Comparison of ENCODE assay signal across 9 mouse cellular contexts in genomic region chr19:59166879-59167278, GRCm38 (mm10). TPM values are rescaled to one million over a fixed set of nuclear protein-coding genes. Genes with fewer than 3 reads are reported as not detected.
DNase-seq lines count a peak whose midpoint lies in the region; ATAC-seq and TF ChIP-seq lines count a peak whose summit lies in the region.
"Had no signal": no experiment of that assay in that cellular context is flagged by ENCODE, and none has a peak within 500 bp of the region (broad histone marks: within the 10 kb centered on the region; RNA-seq: fewer than 3 reads in every experiment).

No protein-coding gene starts in this region.

- DNase-seq in kidney, postnatal 0 days (ENCODE audit: low spot score) = no peak
- no peak for DNase-seq in kidney, adult 11 months
- DNase-seq in forebrain, embryonic 10.5 days (ENCODE audit: extremely low spot score, low spot score) = peak; percentile 74
- no peak for DNase-seq in adrenal gland, postnatal 4 days (ENCODE audit: low spot score in 2 of 2)
- no peak for DNase-seq in natural killer cell, adult 2 months (ENCODE audit: low spot score in 2 of 2)
- DNase-seq in T-cell, adult 2 months (ENCODE audit: low spot score) = no peak
- DNase-seq: lung, postnatal 14 days had no signal

- TF ChIP-seq POLR2A in olfactory bulb, adult 2 months (IDR thresholded peaks at IDR 0.05; ENCODE audit: insufficient read depth, low read depth, low read length) = no peak

- H3K4me1 ChIP-seq in kidney, postnatal 0 days (replicated peaks; ENCODE audit: insufficient read depth, low read length) = peaks cover 15% of the 10 kb centered on the region
- peaks cover 84% of the 10 kb centered on the region for H3K4me1 ChIP-seq in forebrain, embryonic 10.5 days
- H3K4me1 ChIP-seq in limb, embryonic 13.5 days = peaks cover 34% of the 10 kb centered on the region
- H3K4me1 ChIP-seq in olfactory bulb, adult 2 months (ENCODE audit: control insufficient read depth, insufficient read depth, low read length) = peaks cover 28% of the 10 kb centered on the region

- no peak for ATAC-seq in kidney, postnatal 0 days (replicated peaks; ENCODE audit: low FRiP score, low read depth)
- no peak for ATAC-seq in limb, embryonic 13.5 days (ENCODE audit: low FRiP score, low read depth)

- WGBS in kidney, postnatal 0 days = 2% methylated on average over 13 of the region's 13 CpGs
- under 1% methylated on average over 13 of the region's 13 CpGs for WGBS in forebrain, embryonic 10.5 days
- WGBS in limb, embryonic 13.5 days = 2% methylated on average over 13 of the region's 13 CpGs
- 31% methylated on average over 13 of the region's 13 CpGs for WGBS in olfactory bulb, adult 2 months

- no peaks in the 10 kb centered on the region for H3K9me3 ChIP-seq in kidney, postnatal 0 days (replicated peaks; ENCODE audit: low read length)
- no peaks in the 10 kb centered on the region for H3K9me3 ChIP-seq in forebrain, embryonic 10.5 days
- H3K9me3 ChIP-seq in limb, embryonic 13.5 days = no peaks in the 10 kb centered on the region

- H3K27ac ChIP-seq in kidney, postnatal 0 days = no peak overlapping the region
- peak overlapping the region; percentile 94 for H3K27ac ChIP-seq in forebrain, embryonic 10.5 days
- H3K27ac ChIP-seq in limb, embryonic 13.5 days = no peak overlapping the region
- no peak overlapping the region for H3K27ac ChIP-seq in olfactory bulb, adult 2 months (ENCODE audit: insufficient read depth, low read depth, low read length)

- peaks cover 97% of the 10 kb centered on the region for H3K27me3 ChIP-seq in kidney, postnatal 0 days (ENCODE audit: insufficient read depth, low read length)
- H3K27me3 ChIP-seq in forebrain, embryonic 10.5 days (ENCODE audit: poor library complexity, severe bottlenecking) = peaks cover 100% of the 10 kb centered on the region
- H3K27me3 ChIP-seq in limb, embryonic 13.5 days = peaks cover 99% of the 10 kb centered on the region

- no peaks in the 10 kb centered on the region for H3K36me3 ChIP-seq in kidney, postnatal 0 days (ENCODE audit: insufficient read depth, low read length)
- no peaks in the 10 kb centered on the region; the same call in 1 of the 2 replicates for H3K36me3 ChIP-seq in forebrain, embryonic 10.5 days (replicated peaks)
- no peaks in the 10 kb centered on the region for H3K36me3 ChIP-seq in limb, embryonic 13.5 days

- peak overlapping the region; percentile 33 for H3K4me3 ChIP-seq in kidney, postnatal 0 days (replicated peaks; ENCODE audit: low read depth, low read length)
- H3K4me3 ChIP-seq in forebrain, embryonic 10.5 days = peak overlapping the region; percentile 62
- peak overlapping the region; percentile 46 for H3K4me3 ChIP-seq in limb, embryonic 13.5 days
- H3K4me3 ChIP-seq in olfactory bulb, adult 2 months (ENCODE audit: insufficient read depth, low read depth, low read length) = peak overlapping the region; percentile 44; the same call in 1 of the 2 replicates

- no peak; the same call in 1 of the 2 replicates for TF ChIP-seq CTCF in kidney, postnatal 0 days (IDR thresholded peaks at IDR 0.05; ENCODE audit: low read depth)
- no peak for TF ChIP-seq CTCF in olfactory bulb, adult 2 months (IDR thresholded peaks at IDR 0.05; ENCODE audit: insufficient read depth, low read depth, low read length)

- no peak overlapping the region for H3K9ac ChIP-seq in kidney, postnatal 0 days (ENCODE audit: low read depth, low read length)
- no peak overlapping the region for H3K9ac ChIP-seq in limb, embryonic 13.5 days

- H3K4me2 ChIP-seq in kidney, postnatal 0 days (ENCODE audit: low read length) = peak overlapping the region; percentile 55
- H3K4me2 ChIP-seq in limb, embryonic 13.5 days (replicated peaks) = peak overlapping the region; percentile 83

RNA-seq across cellular contexts. Expression of gene Vax1, which starts 3.0 kb away (rescaled TPM):
- not detected in 2 replicates for polyA plus RNA-seq in kidney, postnatal 0 days (2015; fragmentation: Nextera tagmentation; extraction: Ambion mirVana)
- polyA plus RNA-seq in forebrain, embryonic 10.5 days (2016; fragmentation: Nextera tagmentation; extraction: Ambion mirVana) = 0.50 and 1.0 TPM in 2 replicates
- polyA plus RNA-seq in limb, embryonic 13.5 days (2015; fragmentation: Nextera tagmentation; extraction: Ambion mirVana) = 0.14 TPM in 1 of 2 replicates, not detected in the other
- polyA plus RNA-seq in olfactory bulb, adult 2 months (2012; ENCODE audit: insufficient read depth, insufficient read length, low replicate concordance, missing spikeins) = not detected in 2 replicates
- not detected for total RNA-seq in adrenal gland, postnatal 4 days (2021)

RNA-seq across cellular contexts. Expression of gene Kcnk18, which starts 52.1 kb away (rescaled TPM):
- not detected in 2 replicates for polyA plus RNA-seq in kidney, postnatal 0 days (2015; fragmentation: Nextera tagmentation; extraction: Ambion mirVana)
- not detected in 2 replicates for polyA plus RNA-seq in forebrain, embryonic 10.5 days (2016; fragmentation: Nextera tagmentation; extraction: Ambion mirVana)
- 0.04 TPM in 1 of 2 replicates, not detected in the other for polyA plus RNA-seq in limb, embryonic 13.5 days (2015; fragmentation: Nextera tagmentation; extraction: Ambion mirVana)
- not detected in 2 replicates for polyA plus RNA-seq in olfactory bulb, adult 2 months (2012; ENCODE audit: insufficient read depth, insufficient read length, low replicate concordance, missing spikeins)
- not detected for total RNA-seq in adrenal gland, postnatal 4 days (2021)
